Mouse (Mus musculus): Measurements from ENCODE around the gene Sgf29. TPM values are rescaled to one million over a fixed set of nuclear protein-coding genes. Genes with fewer than 3 reads are reported as not detected.
"Not testable (repeated sequence)": the region's sequence is repeated elsewhere in the genome, so short reads cannot be mapped to it uniquely, and the experiment has no call there.

Gene Sgf29
- polyA plus RNA-seq, 1 experiment: 69.1 TPM

DNA sequence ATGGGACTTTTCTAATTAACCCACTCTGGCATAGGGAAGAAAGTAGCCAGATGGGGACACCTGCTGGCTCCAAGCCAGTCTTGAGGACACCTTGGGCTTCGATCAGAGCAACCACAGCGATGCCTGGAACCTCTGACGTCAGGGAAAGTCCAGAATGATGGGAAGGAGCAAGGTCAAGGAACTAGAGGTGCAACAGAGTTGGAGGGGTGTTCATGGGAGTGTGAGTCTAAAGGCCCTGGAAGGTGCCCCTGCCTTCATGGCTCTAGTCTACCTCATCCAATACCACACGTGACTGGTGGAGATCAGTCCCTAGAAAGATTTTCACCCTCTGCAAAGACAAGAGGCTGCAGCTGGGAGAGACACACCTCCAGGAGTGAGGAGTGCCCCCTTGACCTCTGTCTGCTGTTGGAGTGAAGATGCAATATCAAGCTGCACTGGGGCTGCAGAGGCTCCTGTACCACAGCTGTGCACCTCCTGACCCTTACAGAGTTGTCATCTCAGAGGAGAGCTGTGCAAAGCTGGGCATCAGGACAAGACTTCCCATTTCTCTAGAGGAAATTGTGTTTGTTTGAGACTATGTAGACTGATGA is 27.6 kb downstream of the Sgf29 start:
- TF ChIP-seq FLI1 (IDR thresholded peaks at IDR 0.05; ENCODE audit: low read length): no peak
- TF ChIP-seq GATA1 (IDR thresholded peaks at IDR 0.05; ENCODE audit: borderline replicate concordance, low read length): no peak
- H3K27me3 ChIP-seq (replicated peaks): no peaks in the 10 kb centered on the region
- H3K4me3 ChIP-seq (replicated peaks): no peak overlapping the region
- peaks cover 23% of the 10 kb centered on the region for H3K4me1 ChIP-seq
- H3K36me3 ChIP-seq (replicated peaks; ENCODE audit: low read length): peaks cover 80% of the 10 kb centered on the region
- H3K9me3 ChIP-seq: no peaks in the 10 kb centered on the region

DNA sequence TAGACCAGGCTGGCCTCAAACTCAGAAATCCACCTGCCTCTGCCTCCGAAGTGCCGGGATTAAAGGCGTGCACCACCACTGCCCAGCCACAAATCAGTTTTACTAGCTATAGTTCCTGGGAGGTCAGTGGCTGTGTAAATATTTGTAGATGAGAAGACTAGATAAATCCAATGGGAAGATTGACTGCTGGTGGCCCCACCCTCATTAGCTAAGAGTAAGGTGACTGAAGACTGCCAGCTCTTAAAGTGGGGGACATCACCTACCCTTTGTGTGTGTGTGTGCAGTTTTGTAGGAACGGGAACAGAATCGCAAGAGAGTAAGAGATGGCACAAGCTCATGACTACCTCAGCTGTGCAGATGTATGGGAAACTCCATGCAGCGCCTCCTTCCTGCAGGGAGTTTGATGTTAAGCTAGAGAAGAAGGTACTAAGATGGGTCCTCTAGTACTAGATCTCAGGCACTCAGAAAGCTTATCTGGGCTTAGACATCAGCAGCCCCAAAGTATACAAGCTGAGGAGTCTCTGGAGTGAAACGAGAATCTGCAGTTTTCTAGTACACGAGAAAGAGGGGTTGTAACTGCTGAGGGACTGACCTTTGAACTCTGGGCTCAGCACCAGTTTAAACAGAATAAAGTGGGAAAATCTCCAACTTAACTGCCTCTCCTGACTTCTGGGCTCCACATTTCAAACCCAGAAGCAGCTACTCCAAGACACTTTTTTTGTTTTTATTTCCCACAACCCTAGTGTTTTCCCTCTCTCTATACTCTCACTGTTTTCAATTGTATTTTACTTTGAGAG is 29.6 kb downstream of the Sgf29 start:
- Histone ChIP-seq H3K4me1 (peaks cover 27% of the 10 kb centered on the region), H3K36me3 (replicated peaks; ENCODE audit: low read length) (peaks cover 78% of the 10 kb centered on the region), H3K9me3 (no peaks in the 10 kb centered on the region), H3K27me3 (replicated peaks) (no peaks in the 10 kb centered on the region), H3K4me3 (replicated peaks) (no peak overlapping the region)
- no peak for TF ChIP-seq FLI1 (IDR thresholded peaks at IDR 0.05; ENCODE audit: low read length)
- no peak for TF ChIP-seq GATA1 (IDR thresholded peaks at IDR 0.05; ENCODE audit: borderline replicate concordance, low read length)

DNA sequence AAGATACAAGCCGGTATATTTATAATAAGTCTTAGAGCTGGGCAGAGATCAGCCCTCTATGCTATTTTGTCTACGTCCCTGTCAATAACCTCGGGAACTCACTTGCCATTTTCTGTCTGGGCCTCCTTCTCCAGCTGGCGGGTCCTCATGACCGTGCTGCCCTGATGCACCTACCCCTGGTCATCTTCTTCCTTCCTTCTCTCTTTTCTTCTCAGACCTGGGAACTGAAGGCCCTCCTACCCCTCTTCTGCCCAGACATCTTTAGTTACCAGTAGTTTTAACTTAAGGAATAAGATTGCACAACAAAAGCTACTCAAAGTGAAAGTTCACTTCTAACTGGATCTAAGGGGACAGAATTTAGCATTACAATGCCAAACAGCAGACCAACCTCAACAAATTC is 30.6 kb downstream of the Sgf29 start:
- no peaks in the 10 kb centered on the region for H3K9me3 ChIP-seq

DNA sequence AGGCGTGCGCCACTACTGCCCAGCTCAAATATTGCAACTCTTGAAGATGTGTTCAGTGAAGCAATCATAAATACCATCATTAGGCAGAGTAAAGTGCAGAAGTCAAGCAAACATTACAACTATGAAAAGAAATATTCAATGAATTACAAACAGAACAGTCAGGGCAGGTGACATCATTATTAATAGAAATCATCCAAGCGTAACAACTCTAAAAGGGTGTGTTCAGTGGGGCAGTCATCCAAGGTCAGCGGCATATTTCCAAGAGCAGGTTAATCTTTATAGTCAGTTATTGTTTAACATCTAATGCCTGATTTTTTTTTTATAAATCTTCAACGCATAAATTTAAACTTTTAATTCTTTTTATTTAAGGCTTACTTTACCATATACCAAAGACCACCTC is 32.1 kb downstream of the Sgf29 start:
- peaks cover 68% of the 10 kb centered on the region for H3K36me3 ChIP-seq (replicated peaks; ENCODE audit: low read length)
- no peaks in the 10 kb centered on the region for H3K27me3 ChIP-seq (replicated peaks)
- TF ChIP-seq GATA1 (IDR thresholded peaks at IDR 0.05; ENCODE audit: borderline replicate concordance, low read length) (no peak), FLI1 (IDR thresholded peaks at IDR 0.05; ENCODE audit: low read length) (no peak)
- H3K4me3 ChIP-seq (replicated peaks): no peak overlapping the region
- H3K9me3 ChIP-seq: no peaks in the 10 kb centered on the region
- peaks cover 30% of the 10 kb centered on the region for H3K4me1 ChIP-seq

More for the DNA sequence above, 30.6 kb downstream of the Sgf29 start:
- no peaks in the 10 kb centered on the region for H3K27me3 ChIP-seq (replicated peaks)
- H3K4me3 ChIP-seq (replicated peaks): no peak overlapping the region
- peaks cover 31% of the 10 kb centered on the region for H3K4me1 ChIP-seq
- peaks cover 79% of the 10 kb centered on the region for H3K36me3 ChIP-seq (replicated peaks; ENCODE audit: low read length)
- no peak for TF ChIP-seq FLI1 (IDR thresholded peaks at IDR 0.05; ENCODE audit: low read length)
- TF ChIP-seq GATA1 (IDR thresholded peaks at IDR 0.05; ENCODE audit: borderline replicate concordance, low read length): no peak

DNA sequence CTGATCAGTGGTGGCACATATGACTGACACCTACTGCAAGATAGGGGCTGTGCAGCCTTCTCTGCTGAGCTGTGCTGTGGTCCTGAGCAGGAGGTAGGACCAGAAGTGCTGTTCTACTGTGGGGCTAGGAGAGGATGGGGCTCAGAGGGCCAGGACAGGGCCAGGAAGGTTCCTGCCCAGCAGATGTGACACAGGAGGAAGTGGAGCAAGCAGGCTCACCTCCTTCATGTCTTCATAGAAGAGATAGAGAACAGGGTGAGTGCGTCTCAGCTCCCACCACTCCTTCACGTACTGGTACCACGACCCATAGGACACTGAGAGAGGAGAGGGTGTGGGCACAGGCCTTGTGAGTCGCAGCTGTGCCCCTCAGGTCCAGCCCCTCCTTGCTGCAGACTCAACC is 39.0 kb downstream of the Sgf29 start:
- Histone ChIP-seq H3K36me3 (replicated peaks; ENCODE audit: low read length) (peaks cover 74% of the 10 kb centered on the region), H3K4me1 (peaks cover 60% of the 10 kb centered on the region)
- not testable (repeated sequence) for H3K4me3 ChIP-seq (replicated peaks); H3K27me3 ChIP-seq (replicated peaks); H3K9me3 ChIP-seq

DNA sequence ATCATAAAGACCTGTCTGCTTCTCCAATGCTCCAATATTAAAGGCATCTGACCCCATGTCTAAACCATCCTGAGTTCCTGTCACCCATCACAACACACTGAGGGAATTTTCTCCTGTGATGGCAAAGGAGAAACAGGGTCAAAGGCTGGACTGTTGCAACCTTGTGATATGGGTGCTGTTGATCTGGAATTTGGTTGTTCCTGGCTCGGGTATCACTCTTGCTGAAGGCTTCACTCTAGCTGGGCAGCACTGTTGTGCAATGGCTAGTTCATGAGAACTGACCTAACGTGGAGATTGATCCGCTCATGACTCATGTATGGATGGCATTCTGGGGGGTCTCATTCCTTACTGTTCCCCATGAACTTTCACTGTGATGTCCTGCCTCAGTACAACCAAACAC is 39.9 kb downstream of the Sgf29 start:
- H3K27me3 ChIP-seq (replicated peaks): no peaks in the 10 kb centered on the region
- TF ChIP-seq FLI1 (IDR thresholded peaks at IDR 0.05; ENCODE audit: low read length) (no peak), GATA1 (IDR thresholded peaks at IDR 0.05; ENCODE audit: borderline replicate concordance, low read length) (no peak)
- no peaks in the 10 kb centered on the region for H3K9me3 ChIP-seq
- H3K4me1 ChIP-seq: peaks cover 64% of the 10 kb centered on the region
- peaks cover 66% of the 10 kb centered on the region for H3K36me3 ChIP-seq (replicated peaks; ENCODE audit: low read length)
- H3K4me3 ChIP-seq (replicated peaks): no peak overlapping the region

DNA sequence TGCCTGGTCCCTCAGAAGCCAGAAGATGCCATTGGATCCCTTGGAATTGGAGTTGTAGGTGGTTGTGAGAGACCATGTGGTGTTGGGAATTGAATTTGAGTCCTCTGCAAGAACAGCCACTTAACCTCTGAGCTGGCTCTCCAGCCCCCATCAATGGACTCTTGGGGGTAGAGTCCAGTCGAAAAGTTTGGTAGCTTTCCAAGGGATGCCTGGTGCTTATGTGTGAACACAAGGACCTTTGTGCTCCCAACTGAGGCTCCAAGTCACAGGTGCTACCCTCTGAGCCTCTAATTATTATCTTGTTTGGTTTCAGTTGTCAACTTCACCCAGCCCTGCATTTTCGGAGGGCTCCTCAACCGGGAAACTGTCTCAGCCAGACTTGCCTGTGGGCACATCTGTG is 41.6 kb downstream of the Sgf29 start:
- peaks cover 59% of the 10 kb centered on the region for H3K36me3 ChIP-seq (replicated peaks; ENCODE audit: low read length)
- no peak overlapping the region for H3K4me3 ChIP-seq (replicated peaks)
- H3K4me1 ChIP-seq: peaks cover 66% of the 10 kb centered on the region
- H3K27me3 ChIP-seq (replicated peaks): no peaks in the 10 kb centered on the region
- H3K9me3 ChIP-seq: no peaks in the 10 kb centered on the region
- TF ChIP-seq GATA1 (IDR thresholded peaks at IDR 0.05; ENCODE audit: borderline replicate concordance, low read length) (no peak), FLI1 (IDR thresholded peaks at IDR 0.05; ENCODE audit: low read length) (no peak)

DNA sequence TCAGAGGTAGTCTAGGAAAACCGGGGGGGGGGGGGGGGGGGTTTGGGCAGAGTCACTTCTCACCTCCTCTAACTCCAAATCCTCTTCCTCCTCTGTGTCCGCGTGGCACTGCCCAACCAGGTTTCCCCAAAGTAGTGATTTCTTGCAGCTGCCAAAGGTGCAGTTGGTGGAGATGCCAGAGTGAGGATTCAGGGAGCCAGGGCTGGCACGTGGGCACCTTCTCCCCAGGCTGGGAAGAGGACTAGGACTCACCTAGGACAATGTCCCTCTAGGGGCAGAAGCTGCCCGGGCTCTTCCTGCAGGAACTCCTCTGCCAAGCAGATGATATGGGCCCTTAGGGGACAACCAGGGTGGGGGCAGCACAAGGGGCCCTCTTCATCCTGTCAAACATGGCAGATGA is 42.6 kb downstream of the Sgf29 start:
- Histone ChIP-seq H3K4me3 (replicated peaks) (no peak overlapping the region), H3K27me3 (replicated peaks) (no peaks in the 10 kb centered on the region), H3K36me3 (replicated peaks; ENCODE audit: low read length) (peaks cover 59% of the 10 kb centered on the region), H3K4me1 (peaks cover 62% of the 10 kb centered on the region), H3K9me3 (no peaks in the 10 kb centered on the region)
- TF ChIP-seq FLI1 (IDR thresholded peaks at IDR 0.05; ENCODE audit: low read length): no peak
- TF ChIP-seq GATA1 (IDR thresholded peaks at IDR 0.05; ENCODE audit: borderline replicate concordance, low read length): no peak

DNA sequence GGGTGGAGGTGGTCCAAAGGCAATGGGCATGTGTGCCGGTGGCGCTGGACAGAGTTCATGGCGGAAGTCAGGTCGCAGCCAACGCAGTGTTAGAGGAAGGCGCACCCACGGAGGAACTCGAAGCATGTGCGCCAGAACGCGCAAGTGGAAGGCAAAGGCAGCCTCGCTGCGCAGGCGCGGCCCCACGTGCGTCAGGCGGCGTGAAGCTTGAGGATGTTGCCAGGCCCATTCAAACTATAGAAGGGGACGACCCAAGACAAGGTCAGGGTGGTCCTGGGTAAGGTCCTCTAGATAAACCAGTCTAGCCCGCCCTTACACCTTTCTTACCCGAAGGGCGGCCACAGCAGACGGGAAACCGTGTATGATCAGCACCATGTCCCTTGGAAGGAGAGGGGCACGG is 43.3 kb downstream of the Sgf29 start:
- peaks cover 62% of the 10 kb centered on the region for H3K4me1 ChIP-seq
- no peak for TF ChIP-seq FLI1 (IDR thresholded peaks at IDR 0.05; ENCODE audit: low read length)
- TF ChIP-seq GATA1 (IDR thresholded peaks at IDR 0.05; ENCODE audit: borderline replicate concordance, low read length): no peak
- H3K9me3 ChIP-seq: no peaks in the 10 kb centered on the region
- H3K4me3 ChIP-seq (replicated peaks): peak overlapping the region; percentile 17
- no peaks in the 10 kb centered on the region for H3K27me3 ChIP-seq (replicated peaks)
- H3K36me3 ChIP-seq (replicated peaks; ENCODE audit: low read length): peaks cover 59% of the 10 kb centered on the region

DNA sequence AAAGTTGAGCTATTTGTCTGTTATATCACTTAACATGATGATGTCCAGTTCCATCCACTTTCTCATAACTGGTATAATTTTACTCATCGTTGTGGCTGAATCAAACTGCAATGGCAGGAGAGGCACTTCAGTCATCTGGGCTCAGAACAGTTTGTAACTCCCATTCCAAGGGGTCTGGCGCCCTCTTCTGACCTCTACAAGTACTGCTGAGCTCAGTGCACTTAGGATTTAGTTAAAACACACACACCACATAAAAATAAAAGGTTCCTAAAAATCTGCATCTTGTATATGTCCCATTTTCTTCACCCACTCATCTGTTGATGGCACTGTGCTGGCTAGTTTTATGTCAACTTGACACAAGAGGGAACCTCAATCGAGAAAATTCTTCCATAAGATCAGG is 44.1 kb downstream of the Sgf29 start:
- peaks cover 63% of the 10 kb centered on the region for H3K36me3 ChIP-seq (replicated peaks; ENCODE audit: low read length)
- TF ChIP-seq FLI1 (IDR thresholded peaks at IDR 0.05; ENCODE audit: low read length): no peak
- no peak for TF ChIP-seq GATA1 (IDR thresholded peaks at IDR 0.05; ENCODE audit: borderline replicate concordance, low read length)
- no peaks in the 10 kb centered on the region for H3K9me3 ChIP-seq
- H3K27me3 ChIP-seq (replicated peaks): no peaks in the 10 kb centered on the region
- peaks cover 62% of the 10 kb centered on the region for H3K4me1 ChIP-seq
- H3K4me3 ChIP-seq (replicated peaks): no peak overlapping the region
